Mouse (Mus musculus) bone marrow, adult 2 months (tissue): ENCODE results near the gene Ciita.

Experiments
- CTCF ChIP-seq: fragments of 200-500 bp; IDR thresholded peaks from 2 replicates; pipeline ENCODE4 v1.5.1; 2011; ENCODE audit warnings: low read length, control low read depth; ENCODE audit not compliant: control insufficient read depth, insufficient read depth
- POLR2A ChIP-seq: fragments of 200-500 bp; IDR thresholded peaks from 2 replicates; pipeline ENCODE4 v1.6.1; 2011; ENCODE audit warnings: low read depth, mild to moderate bottlenecking, control low read depth, low read length, borderline replicate concordance; ENCODE audit not compliant: control insufficient read depth

- no peak for TF ChIP-seq CTCF
- TF ChIP-seq POLR2A: no peak
Observed at GRCm38 (mm10) chr16:10548938-10549337, 69.1 kb downstream of the Ciita start.
